26 mouse cellular contexts compared by ENCODE assay signal in genomic region chr3:108757570-108757969, GRCm38 (mm10). TPM values are rescaled to one million over a fixed set of nuclear protein-coding genes. Genes with fewer than 3 reads are reported as not detected.
DNase-seq lines count a peak whose midpoint lies in the region; ATAC-seq and TF ChIP-seq lines count a peak whose summit lies in the region.
"Had no signal": no experiment of that assay in that cellular context is flagged by ENCODE, and none has a peak within 500 bp of the region (broad histone marks: within the 10 kb centered on the region; RNA-seq: fewer than 3 reads in every experiment).

No protein-coding gene starts in this region.

- H3K9me3 ChIP-seq in limb, embryonic 12.5 days: no peaks in the 10 kb centered on the region
- H3K9me3 ChIP-seq in limb, embryonic 10.5 days (replicated peaks): no peaks in the 10 kb centered on the region
- H3K9me3 ChIP-seq in limb, embryonic 15.5 days: no peaks in the 10 kb centered on the region
- H3K9me3 ChIP-seq: forebrain, embryonic 10.5 days; forebrain, embryonic 13.5 days; heart, embryonic 12.5 days; heart, embryonic 15.5 days; hindbrain, embryonic 10.5 days; hindbrain, embryonic 13.5 days had no signal

- peaks cover 9% of the 10 kb centered on the region; the same call in 1 of the 2 replicates for H3K4me1 ChIP-seq in limb, embryonic 12.5 days (replicated peaks)
- no peaks in the 10 kb centered on the region for H3K4me1 ChIP-seq in limb, embryonic 10.5 days
- peaks cover 40% of the 10 kb centered on the region for H3K4me1 ChIP-seq in limb, embryonic 15.5 days
- H3K4me1 ChIP-seq: heart, embryonic 12.5 days; hindbrain, embryonic 10.5 days; hindbrain, embryonic 13.5 days had no signal

- H3K4me3 ChIP-seq in limb, embryonic 12.5 days (replicated peaks): no peak overlapping the region
- H3K4me3 ChIP-seq in limb, embryonic 10.5 days: no peak overlapping the region
- H3K4me3 ChIP-seq in limb, embryonic 15.5 days: no peak overlapping the region
- H3K4me3 ChIP-seq: forebrain, embryonic 10.5 days; forebrain, embryonic 13.5 days; heart, embryonic 12.5 days; heart, embryonic 15.5 days; hindbrain, embryonic 10.5 days; hindbrain, embryonic 13.5 days had no signal

- no peaks in the 10 kb centered on the region for H3K36me3 ChIP-seq in limb, embryonic 12.5 days
- H3K36me3 ChIP-seq in limb, embryonic 10.5 days: no peaks in the 10 kb centered on the region
- H3K36me3 ChIP-seq in limb, embryonic 15.5 days: no peaks in the 10 kb centered on the region
- H3K36me3 ChIP-seq: forebrain, embryonic 10.5 days; heart, embryonic 12.5 days; heart, embryonic 15.5 days; hindbrain, embryonic 10.5 days; hindbrain, embryonic 13.5 days had no signal

- no peaks in the 10 kb centered on the region; the same call in 1 of the 2 replicates for H3K27me3 ChIP-seq in limb, embryonic 12.5 days
- no peaks in the 10 kb centered on the region for H3K27me3 ChIP-seq in limb, embryonic 10.5 days (ENCODE audit: low read depth, poor library complexity, severe bottlenecking)
- no peaks in the 10 kb centered on the region for H3K27me3 ChIP-seq in limb, embryonic 15.5 days
- H3K27me3 ChIP-seq: forebrain, embryonic 13.5 days; hindbrain, embryonic 13.5 days had no signal

- 64% methylated on average over 9 of the region's 9 CpGs for WGBS in limb, embryonic 12.5 days
- WGBS in limb, embryonic 10.5 days: 73% methylated on average over 9 of the region's 9 CpGs
- WGBS in limb, embryonic 15.5 days: 51% methylated on average over 9 of the region's 9 CpGs

- TF ChIP-seq POLR2A in brain, embryonic 14.5 days (IDR thresholded peaks at IDR 0.05; ENCODE audit: borderline replicate concordance, extremely low read depth, insufficient read depth, insufficient read length, poor library complexity, severe bottlenecking): no peak

- DNase-seq in limb, embryonic 10.5 days (ENCODE audit: low spot score): no peak
- peak; percentile 12 for DNase-seq in brain, embryonic 14.5 days (ENCODE audit: low read depth)
- no peak for DNase-seq in adrenal gland, adult (ENCODE audit: inconsistent age in 2 of 2, low spot score in 1 of 2)
- no peak for DNase-seq in cerebellum, adult 9-10 months
- DNase-seq: adrenal gland, postnatal 10 days; adrenal gland, postnatal 36 days; cerebellum, adult 11 months; cerebellum, adult 2 months; cerebellum, postnatal 10 days; cerebellum, postnatal 36 days; gastrocnemius, postnatal 10 days; gastrocnemius, postnatal 36 days; heart, postnatal 10 days; heart, postnatal 36 days had no signal

- no peak overlapping the region for H3K9ac ChIP-seq in limb, embryonic 12.5 days (replicated peaks)
- H3K9ac ChIP-seq in limb, embryonic 15.5 days: no peak overlapping the region
- H3K9ac ChIP-seq: forebrain, embryonic 13.5 days; heart, embryonic 12.5 days; heart, embryonic 15.5 days; hindbrain, embryonic 13.5 days had no signal

- ATAC-seq in limb, embryonic 12.5 days (ENCODE audit: insufficient number of reproducible peaks, insufficient read depth, low FRiP score, low TSS enrichment, low read depth): no peak
- ATAC-seq in limb, embryonic 15.5 days (ENCODE audit: insufficient number of reproducible peaks, low FRiP score, low TSS enrichment, low read depth): no peak
- ATAC-seq: activated CD4-positive, CD25-positive, alpha-beta regulatory T cell, adult 4 months; CD4-positive, CD25-positive, alpha-beta regulatory T cell, adult 4 months; forebrain, embryonic 13.5 days; forebrain, embryonic 16.5 days; hindbrain, embryonic 16.5 days had no signal

- no peak overlapping the region for H3K4me2 ChIP-seq in limb, embryonic 12.5 days
- no peak overlapping the region for H3K4me2 ChIP-seq in limb, embryonic 15.5 days
- H3K4me2 ChIP-seq: forebrain, embryonic 13.5 days; heart, embryonic 12.5 days; heart, embryonic 15.5 days; hindbrain, embryonic 13.5 days had no signal

- H3K27ac ChIP-seq in limb, embryonic 12.5 days: 0 out of 2 replicates have a peak overlapping the region, but pooled peaks have one; percentile 1
- H3K27ac ChIP-seq in limb, embryonic 10.5 days: no peak overlapping the region
- H3K27ac ChIP-seq in limb, embryonic 15.5 days: 0 out of 2 replicates have a peak overlapping the region, but pooled peaks have one; percentile 43
- H3K27ac ChIP-seq: forebrain, embryonic 10.5 days; forebrain, embryonic 13.5 days; heart, embryonic 15.5 days; hindbrain, embryonic 10.5 days; hindbrain, embryonic 13.5 days had no signal

- TF ChIP-seq CTCF in brain, embryonic 14.5 days (IDR thresholded peaks at IDR 0.05; ENCODE audit: borderline replicate concordance, extremely low read depth, insufficient read depth, insufficient read length): no peak

RNA-seq across cellular contexts. Expression of gene Aknad1, which starts 18.1 kb away (rescaled TPM):
- 1.1 and 1.4 TPM in 2 replicates for polyA plus RNA-seq in limb, embryonic 12.5 days (2016; fragmentation: Nextera tagmentation; extraction: Ambion mirVana)
- 0.10 TPM in 1 of 2 replicates, not detected in the other for polyA plus RNA-seq in limb, embryonic 10.5 days (2016; fragmentation: Nextera tagmentation; extraction: Ambion mirVana)
- polyA plus RNA-seq in brain, embryonic 14.5 days (2012; rRNA removed): 0.03 and 0.05 TPM in 2 replicates
- 1.3 and 1.5 TPM in 2 replicates for polyA plus RNA-seq in limb, embryonic 15.5 days (2015; fragmentation: Nextera tagmentation; extraction: Ambion mirVana)
- polyA plus RNA-seq: activated CD4-positive, CD25-positive, alpha-beta regulatory T cell, adult 4 months; CD4-positive, CD25-positive, alpha-beta regulatory T cell, adult 4 months; cerebellum, adult 2 months; forebrain, embryonic 10.5 days; forebrain, embryonic 13.5 days; forebrain, embryonic 16.5 days; heart, embryonic 12.5 days; heart, embryonic 15.5 days; hindbrain, embryonic 16.5 days had no signal

RNA-seq across cellular contexts. Expression of gene Gpsm2, which starts 35.5 kb away (rescaled TPM):
- polyA plus RNA-seq in limb, embryonic 12.5 days (2016; fragmentation: Nextera tagmentation; extraction: Ambion mirVana): 93.6 and 104 TPM in 2 replicates
- polyA plus RNA-seq in limb, embryonic 10.5 days (2016; fragmentation: Nextera tagmentation; extraction: Ambion mirVana): 73.9 and 85.3 TPM in 2 replicates
- 14.5 and 14.7 TPM in 2 replicates for polyA plus RNA-seq in brain, embryonic 14.5 days (2012; rRNA removed)
- 95.9 and 103 TPM in 2 replicates for polyA plus RNA-seq in limb, embryonic 15.5 days (2015; fragmentation: Nextera tagmentation; extraction: Ambion mirVana)
